Mouse (Mus musculus) T-cell, adult 66 days (primary cell): ENCODE data around the gene March11. TPM values are rescaled to one million over a fixed set of nuclear protein-coding genes. Genes with fewer than 3 reads are reported as not detected.

ENCODE experiments used
- total RNA-seq, 2 experiments: library from RNA; stranded (reverse); gene quantifications; 3 replicates in 1 of 2; 4 replicates in 1 of 2; pipeline ENCODE4 v1.2.4; 2023

March11 gene
- not detected for total RNA-seq

DNA sequence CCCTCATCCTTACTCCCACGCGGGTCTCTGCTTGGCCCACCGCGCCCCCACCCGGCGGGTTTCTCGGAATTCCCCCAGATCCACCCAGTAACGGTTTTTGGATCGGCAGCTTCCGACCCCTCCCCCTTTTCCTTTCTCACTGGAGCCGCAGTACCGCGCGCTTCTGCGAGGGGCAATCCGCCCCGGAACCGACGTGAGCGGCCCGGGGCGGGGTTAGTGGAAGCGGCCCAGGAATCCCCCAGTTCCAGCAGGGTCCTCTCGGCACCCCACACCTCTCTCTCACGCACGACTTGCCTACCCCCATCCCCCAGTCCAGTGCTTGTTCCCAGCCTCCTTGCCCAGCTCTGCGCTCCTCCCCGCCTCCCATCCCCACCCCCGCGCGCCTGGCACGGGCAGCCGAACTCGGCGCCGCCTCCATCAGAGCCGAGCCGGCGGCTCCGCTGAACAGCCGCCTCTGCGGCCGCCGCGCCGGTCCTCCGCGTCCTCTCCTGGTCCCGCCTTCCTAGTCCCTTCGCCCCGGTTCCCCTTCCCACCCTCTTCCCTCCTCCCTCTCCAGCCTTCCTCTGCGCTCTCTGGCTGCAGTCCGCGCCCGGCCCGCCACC lies at the start of gene March11:
Gene March11, plus strand, starts transcription at position 420 of the 602 bp plus-strand sequence.

